9 mouse cellular contexts compared by ENCODE assay signal in genomic region chr3:54915643-54916071, GRCm38 (mm10). TPM values are rescaled to one million over a fixed set of nuclear protein-coding genes. Genes with fewer than 3 reads are reported as not detected.
DNase-seq lines count a peak whose midpoint lies in the region; ATAC-seq lines count a peak whose summit lies in the region.
"Had no signal": no experiment of that assay in that cellular context is flagged by ENCODE, and none has a peak within 500 bp of the region (broad histone marks: within the 10 kb centered on the region; RNA-seq: fewer than 3 reads in every experiment).

TSS of gene Sertm1 (minus strand) at chr3:54915887.

- no peaks in the 10 kb centered on the region for H3K9me3 ChIP-seq in liver, embryonic 16.5 days (replicated peaks; ENCODE audit: control insufficient read depth, low read length)
- H3K9me3 ChIP-seq in stomach, embryonic 15.5 days = no peaks in the 10 kb centered on the region

- H3K9ac ChIP-seq in liver, embryonic 16.5 days (ENCODE audit: low read depth, low read length) = peak within 1 kb of the TSS; percentile 39
- H3K9ac ChIP-seq in stomach, embryonic 15.5 days = no peak within 1 kb of the TSS

- peak within 1 kb of the TSS; percentile 56 for H3K4me3 ChIP-seq in liver, embryonic 16.5 days (ENCODE audit: low read depth, low read length)
- peak within 1 kb of the TSS; percentile 47 for H3K4me3 ChIP-seq in stomach, embryonic 15.5 days (replicated peaks)

- DNase-seq in cerebellum, postnatal 4 days (ENCODE audit: low spot score in 2 of 2) = peak; percentile 38 to 39
- no peak for DNase-seq in cerebellum, postnatal 36 days
- peak; percentile 74 for DNase-seq in R1 (ENCODE audit: low read depth, low spot score)
- DNase-seq in layer of hippocampus, adult 18-20 months (ENCODE audit: low spot score in 2 of 2) = peak; percentile 79 to 88
- no peak for DNase-seq in cerebellum, adult 18-20 months

- H3K36me3 ChIP-seq in liver, embryonic 16.5 days (ENCODE audit: control insufficient read depth, insufficient read depth) = no peaks in the 10 kb centered on the region
- no peaks in the 10 kb centered on the region for H3K36me3 ChIP-seq in stomach, embryonic 15.5 days

- H3K27me3 ChIP-seq in liver, embryonic 16.5 days (ENCODE audit: control insufficient read depth, insufficient read depth, low read depth, low read length) = peaks cover 10% of the 10 kb centered on the region
- peaks cover 22% of the 10 kb centered on the region for H3K27me3 ChIP-seq in stomach, embryonic 15.5 days (replicated peaks)

- no peaks in the 10 kb centered on the region; the same call in none of the 2 replicates for H3K4me1 ChIP-seq in liver, embryonic 16.5 days (ENCODE audit: control insufficient read depth, low read depth, low read length)
- H3K4me1 ChIP-seq in stomach, embryonic 15.5 days = peaks cover 10% of the 10 kb centered on the region; the same call in 1 of the 2 replicates

- H3K4me2 ChIP-seq in liver, embryonic 16.5 days (ENCODE audit: low read depth, low read length) = peak within 1 kb of the TSS; percentile 45
- peak within 1 kb of the TSS; percentile 80 for H3K4me2 ChIP-seq in stomach, embryonic 15.5 days

- peak; percentile 90 for ATAC-seq in frontal cortex, adult (ENCODE audit: low TSS enrichment)
- peak; percentile 92 for ATAC-seq in liver, embryonic 16.5 days (ENCODE audit: low read depth)
- peak; percentile 91 for ATAC-seq in stomach, embryonic 15.5 days (ENCODE audit: insufficient read depth, low FRiP score, low read depth)

- H3K27ac ChIP-seq in liver, embryonic 16.5 days (ENCODE audit: low read length) = no peak within 1 kb of the TSS; the same call in 1 of the 2 replicates
- H3K27ac ChIP-seq in stomach, embryonic 15.5 days = no peak within 1 kb of the TSS

- WGBS in liver, embryonic 16.5 days (ENCODE audit: insufficient replicate concordance) = 2% methylated on average over 38 of the region's 38 CpGs
- WGBS in stomach, embryonic 15.5 days = under 1% methylated on average over 38 of the region's 38 CpGs

RNA-seq across cellular contexts. Expression of gene Sertm1, which starts in this region (rescaled TPM):
- 10 to 100 TPM; 82.5 to 83.8 TPM for total RNA-seq in layer of hippocampus, adult 18-20 months (2021)
- polyA plus RNA-seq in liver, embryonic 16.5 days (2015; fragmentation: Nextera tagmentation; extraction: Ambion mirVana) = 0.28 and 0.42 TPM in 2 replicates
- polyA plus RNA-seq in stomach, embryonic 15.5 days (2015; fragmentation: Nextera tagmentation; extraction: Ambion mirVana) = 0.10 and 0.18 TPM in 2 replicates
- total RNA-seq: CH12.LX had no signal

Comparison
In these comparisons a context has a peak if more than half of its experiments do, and no peak if none do; other contexts are left out.
1. DNase-seq: peak in cerebellum, postnatal 4 days (2 of 2), R1 (single experiment) and layer of hippocampus, adult 18-20 months (2 of 2); none in cerebellum, postnatal 36 days (0 of 2) and cerebellum, adult 18-20 months (0 of 2).
2. Peak in ATAC-seq, H3K4me3 ChIP-seq, H3K9ac ChIP-seq and H3K4me2 ChIP-seq in liver, embryonic 16.5 days; RNA of the gene not detected or under 1 TPM.
3. Peak in ATAC-seq, H3K4me3 ChIP-seq and H3K4me2 ChIP-seq in stomach, embryonic 15.5 days; RNA of the gene not detected or under 1 TPM.
4. Peak in every context shown above with its lines, with median percentiles within 50 percentile points of each other: ATAC-seq.